Mouse (Mus musculus) thymus, postnatal 25 days (tissue): ENCODE measurements around the gene Rgs3.

Source experiments
- DNase-seq: peaks from one replicate; pipeline ENCODE4 v3.0.0; 2022

The Rgs3 gene

DNA sequence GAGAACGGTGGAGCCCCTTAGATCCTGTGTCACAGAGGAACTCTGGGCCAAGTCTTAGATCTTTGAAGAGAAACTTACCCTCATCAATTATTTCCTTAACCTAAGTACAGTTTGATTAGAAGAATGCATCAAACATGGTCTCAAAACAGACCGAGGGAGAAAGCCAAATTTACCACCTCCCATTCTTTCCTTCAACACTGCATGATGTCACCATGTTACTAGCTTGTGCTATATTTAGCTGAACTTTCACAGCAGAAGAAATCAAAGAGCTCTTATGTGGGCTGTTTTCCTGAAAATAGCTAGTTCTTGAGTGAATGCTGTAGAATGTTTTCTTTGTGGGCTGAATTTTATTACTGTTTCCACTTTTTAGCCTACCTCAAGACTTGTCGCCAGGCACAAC, 2.2 kb upstream of the Rgs3 start:
- no peak for DNase-seq

DNA sequence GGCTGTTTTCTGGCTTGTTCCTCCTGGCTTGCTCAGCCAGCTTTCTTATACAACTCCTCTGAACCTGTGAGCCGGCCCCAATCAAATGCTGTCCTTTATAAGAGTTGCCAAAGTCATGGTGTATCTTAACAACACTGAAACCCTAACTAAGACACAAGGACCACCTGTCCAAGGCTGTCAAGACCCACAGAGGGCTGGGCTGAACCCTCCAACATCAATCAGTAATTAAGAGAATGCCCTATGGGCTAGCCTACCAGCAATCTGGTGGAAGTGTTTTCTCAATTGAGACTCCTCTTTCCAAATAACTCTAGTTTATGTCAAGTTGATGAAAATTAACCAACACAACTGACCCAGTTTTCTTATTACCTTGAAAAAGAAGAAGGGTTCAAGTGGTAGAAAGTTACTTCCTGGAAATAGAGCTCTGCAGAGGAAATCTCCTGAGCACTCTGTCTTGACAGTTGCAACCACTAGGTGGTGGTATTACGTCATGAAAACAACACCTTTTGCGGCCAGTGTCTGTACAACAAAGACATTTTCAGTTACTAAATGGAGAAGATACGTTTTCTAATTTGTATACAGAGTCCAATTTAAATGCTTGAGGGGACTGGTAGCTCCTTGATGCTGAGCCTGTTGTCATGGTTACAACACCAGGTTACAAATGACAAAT, 1.4 kb downstream of the Rgs3 start:
- DNase-seq: peak; percentile 87

DNA sequence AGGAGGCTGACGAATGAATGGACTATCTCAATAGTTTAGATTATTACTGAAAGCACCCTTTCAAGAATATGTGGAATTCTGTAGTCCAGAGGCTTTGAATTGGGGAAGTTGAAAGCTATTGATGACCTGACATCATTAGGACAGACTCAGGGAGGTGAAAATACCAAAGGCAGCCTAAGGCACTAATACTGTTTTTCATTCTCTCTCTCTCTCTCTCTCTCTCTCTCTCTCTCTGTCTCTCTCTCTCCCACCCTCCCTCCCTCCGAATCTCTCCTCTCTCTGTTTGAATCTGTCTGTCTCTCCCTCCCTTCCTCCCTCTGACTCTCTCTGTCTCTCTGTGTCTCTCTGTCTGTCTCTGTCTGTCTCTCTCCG, 2.0 kb downstream of the Rgs3 start:
- no peak for DNase-seq

DNA sequence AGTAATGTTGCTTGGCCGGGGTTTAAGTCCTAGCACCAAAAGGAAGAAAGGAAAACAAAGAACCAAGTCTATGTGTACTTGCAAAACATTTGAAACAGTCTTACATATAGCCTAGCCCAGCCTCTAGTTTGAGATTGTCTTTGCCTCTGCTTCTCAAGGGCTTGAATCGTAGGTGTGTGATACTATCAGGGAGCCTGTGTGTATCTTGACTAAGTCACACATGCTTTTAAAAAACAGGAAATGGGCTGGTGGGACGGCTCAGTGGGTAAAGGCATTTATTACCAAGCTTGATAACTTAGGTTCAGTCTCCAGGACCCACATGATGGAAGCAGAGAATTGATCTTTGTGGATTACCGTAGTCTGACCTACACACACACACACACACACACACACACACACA, 2.4 kb downstream of the Rgs3 start:
- DNase-seq: no peak

DNA sequence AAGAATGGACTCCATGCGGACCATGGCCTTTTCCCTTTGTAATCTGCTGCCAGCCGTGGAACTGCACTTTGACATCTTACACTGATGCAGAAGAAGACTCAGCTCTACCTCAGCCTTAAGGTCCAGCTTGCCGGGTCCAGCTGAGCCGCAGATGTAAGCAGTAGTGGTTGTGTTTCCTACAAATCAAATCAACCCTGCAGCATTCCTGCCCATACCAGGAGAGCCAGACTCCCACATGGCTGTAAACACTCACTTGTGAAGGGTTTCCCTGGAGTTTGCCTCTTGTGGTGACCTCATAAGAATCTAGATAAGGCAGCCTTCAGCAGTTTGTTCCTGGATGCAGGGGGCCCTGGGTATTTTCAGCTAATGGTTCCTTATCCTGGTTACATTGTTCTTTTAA, 6.9 kb downstream of the Rgs3 start:
- no peak for DNase-seq

DNA sequence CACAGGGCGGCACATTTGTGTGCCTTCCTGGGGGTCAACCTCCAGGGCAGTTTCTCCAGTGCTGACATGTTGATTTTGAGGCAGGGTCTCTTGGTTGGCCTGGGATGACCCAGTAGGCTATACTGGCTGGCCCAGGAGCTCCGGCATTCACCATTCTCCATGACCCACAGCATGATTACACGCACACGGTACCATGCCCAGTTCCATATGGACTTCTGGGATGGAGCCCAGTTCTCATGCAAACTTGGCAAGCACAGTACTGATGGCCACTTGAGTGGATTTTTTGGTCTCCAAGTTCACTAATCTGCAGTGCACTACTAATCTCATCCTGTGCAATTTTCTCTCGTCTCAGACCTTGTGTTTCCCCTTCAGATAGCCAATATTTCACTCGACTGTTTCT, 8.0 kb downstream of the Rgs3 start:
- no peak for DNase-seq

DNA sequence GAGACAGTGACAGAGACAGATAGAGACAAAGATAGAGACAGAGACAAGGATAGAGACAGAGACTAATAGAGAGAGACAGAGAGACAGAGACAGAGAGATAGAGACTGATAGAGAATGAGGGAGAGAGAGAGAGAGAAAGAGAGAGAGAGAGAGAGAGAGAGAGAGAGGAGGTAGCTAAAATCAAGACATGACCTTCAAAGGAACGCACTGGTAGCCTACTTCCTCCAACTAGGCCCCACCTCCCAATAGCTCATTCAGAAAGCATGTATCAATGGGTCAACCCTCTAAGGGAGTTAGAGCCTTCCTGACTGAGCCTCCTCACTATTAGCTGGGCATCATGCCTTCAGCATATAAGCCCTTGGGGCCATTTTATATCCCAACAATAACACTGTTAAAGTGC, 8.7 kb downstream of the Rgs3 start:
- DNase-seq: no peak

DNA sequence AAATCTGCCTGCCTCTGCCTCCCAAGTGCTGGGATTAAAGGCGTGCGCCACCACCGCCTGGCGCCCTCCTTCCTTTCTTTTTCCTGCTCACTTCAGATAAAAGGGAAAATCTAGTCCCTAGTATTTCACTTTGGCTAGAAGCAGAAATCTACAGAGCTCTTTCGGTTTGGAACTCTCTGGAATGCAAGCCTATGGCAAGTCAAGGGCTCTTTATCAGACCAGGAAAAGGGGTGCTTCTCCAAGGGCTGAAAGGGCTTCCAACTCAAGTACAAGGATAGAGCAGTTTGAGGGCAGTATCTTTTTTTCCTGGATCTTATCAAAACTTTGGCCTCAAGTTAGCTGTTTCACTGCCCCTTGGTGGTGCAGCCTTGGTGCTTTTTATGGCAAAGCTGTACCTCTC, 10.0 kb downstream of the Rgs3 start:
- DNase-seq: no peak

DNA sequence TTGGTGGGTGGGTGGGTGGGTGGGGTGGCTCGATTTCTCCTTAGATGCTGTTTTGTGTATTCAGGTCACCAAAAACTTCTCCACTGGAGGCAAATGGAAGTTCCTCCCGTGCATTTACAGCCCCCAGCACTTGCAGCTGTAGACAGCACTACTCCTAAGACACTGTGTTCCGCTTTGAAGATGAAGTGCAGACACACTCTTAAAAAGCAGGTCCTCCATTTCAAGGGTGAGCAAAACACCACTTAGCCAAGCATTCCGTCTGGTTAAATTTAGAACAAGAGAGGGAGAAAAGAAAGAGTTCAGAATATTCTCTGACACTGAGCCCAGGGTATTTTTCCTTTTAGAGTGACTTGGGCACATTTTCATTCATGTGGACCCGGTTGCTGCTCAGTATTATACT, 10.4 kb downstream of the Rgs3 start:
- no peak for DNase-seq

DNA sequence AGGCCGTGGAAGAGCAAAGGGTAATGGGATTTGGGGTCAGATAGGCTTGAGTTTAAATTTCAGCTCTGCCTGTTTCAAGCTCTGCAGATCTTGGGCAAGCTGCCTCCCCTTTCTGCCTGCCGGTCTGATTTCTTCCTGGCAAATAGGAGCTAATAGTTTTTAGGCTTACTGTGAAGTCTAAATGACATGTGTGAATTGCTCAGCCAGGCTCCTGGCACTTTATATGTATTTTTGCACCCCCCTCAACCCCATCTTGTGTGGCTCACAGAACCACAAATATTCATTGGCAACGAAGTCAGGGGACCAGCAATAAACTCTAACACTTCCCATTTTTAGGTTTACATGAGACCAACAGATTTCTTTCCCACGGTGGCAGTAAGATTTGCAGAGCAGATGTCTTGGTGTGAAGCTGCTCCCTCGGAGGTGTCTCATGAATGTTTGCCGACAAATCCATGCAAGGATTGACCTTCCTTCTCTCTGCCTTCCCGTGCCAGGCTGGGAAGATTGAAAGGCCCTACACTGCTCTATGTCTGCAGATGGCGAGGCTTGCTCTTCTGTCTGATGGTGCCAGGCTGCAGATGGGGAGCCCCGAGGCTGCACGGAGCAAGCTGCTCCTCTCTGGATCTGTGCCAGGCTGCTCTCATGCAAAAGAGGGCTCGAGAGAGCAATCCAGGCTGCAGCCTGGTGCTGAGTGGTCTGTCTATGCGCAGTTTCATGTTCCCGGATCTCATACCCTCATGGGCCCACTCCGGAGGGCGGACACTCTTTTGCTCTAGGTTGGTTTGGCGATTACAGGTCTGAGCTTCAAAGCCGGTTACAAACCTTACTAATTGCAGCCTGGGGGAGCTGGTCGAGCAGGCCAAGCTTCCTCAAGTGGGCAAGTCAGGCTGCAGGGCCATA, 23.0 kb downstream of the Rgs3 start:
- peak; percentile 42 for DNase-seq

DNA sequence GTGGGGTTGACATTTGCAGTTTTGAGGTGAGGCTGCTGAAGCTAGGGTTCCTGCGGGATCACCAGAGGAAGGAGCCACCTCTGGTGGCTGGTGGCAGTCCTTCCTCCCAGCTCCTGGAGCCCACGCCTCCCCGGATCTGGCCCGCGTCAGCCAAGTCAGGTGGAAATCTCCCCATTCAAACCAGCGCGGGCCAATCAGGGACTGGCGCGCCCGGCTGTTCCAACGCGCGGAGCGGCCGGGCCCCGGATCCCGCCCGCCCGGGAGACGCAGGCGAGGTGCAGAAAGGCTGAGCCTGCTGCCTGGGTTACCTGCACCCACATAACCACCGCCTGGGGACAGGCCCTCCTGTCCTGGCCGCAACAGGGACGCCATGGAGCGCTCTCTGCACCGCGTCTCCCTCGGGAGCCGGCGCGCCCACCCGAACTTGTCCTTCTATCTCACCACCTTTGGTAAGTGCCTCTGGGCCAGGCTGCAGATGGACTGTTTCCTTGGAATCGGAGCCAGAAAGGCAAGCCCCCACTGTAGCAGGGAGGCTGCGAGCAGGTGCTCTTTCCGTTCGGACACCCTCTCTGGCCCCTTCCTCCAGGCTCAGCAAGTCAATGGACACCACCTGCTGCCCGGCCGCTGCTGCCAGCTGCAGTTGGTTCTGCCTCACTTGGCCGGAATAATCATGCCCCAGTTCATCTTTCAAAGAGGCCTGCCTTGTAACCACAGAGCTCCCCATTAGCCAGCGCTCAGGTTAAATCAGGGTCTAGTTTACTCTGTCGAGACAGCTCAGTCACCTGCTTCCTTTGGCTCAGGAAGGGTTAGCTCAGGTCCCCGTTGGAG, 23.8 kb downstream of the Rgs3 start:
- peak; percentile 70 for DNase-seq

DNA sequence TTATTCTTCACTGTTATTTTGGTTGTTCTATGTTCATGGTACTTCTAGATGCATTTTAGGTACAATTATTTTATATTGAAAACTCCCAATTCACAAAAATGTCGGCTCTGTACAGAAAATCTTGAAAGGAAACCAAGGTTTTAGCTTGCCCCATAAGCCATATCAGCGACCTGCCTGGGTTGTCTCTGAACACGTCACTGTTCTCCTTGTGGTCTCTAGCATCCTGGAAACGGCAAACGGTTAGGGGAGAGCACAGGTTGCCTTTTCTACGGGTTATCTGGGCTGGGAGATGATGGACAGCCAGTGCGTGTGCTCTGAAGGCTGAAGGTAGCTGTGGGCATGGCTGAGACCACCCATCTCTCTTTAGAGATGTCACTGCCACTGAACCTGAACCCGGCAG, 27.4 kb downstream of the Rgs3 start:
- DNase-seq: peak; percentile 14

DNA sequence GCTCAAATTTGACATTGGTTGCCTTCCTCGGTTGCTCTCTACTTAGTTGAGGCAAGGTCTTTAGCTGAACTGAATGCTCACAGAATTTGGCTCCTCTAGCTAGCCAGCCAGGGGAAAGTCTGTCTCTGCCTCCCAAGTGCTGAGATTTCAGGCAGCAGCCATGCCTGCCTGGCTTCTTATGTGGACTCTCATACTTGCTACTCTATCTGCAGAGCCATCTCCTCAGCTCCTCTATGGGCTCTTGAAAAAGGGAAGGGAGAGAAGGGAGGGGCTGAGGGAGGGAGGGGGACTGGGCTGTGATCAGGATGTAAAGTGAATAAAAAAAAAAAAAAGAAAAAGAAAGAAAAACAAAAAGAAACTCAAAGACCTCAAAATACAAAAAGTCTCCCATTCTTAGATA, 31.2 kb downstream of the Rgs3 start:
- DNase-seq: no peak

DNA sequence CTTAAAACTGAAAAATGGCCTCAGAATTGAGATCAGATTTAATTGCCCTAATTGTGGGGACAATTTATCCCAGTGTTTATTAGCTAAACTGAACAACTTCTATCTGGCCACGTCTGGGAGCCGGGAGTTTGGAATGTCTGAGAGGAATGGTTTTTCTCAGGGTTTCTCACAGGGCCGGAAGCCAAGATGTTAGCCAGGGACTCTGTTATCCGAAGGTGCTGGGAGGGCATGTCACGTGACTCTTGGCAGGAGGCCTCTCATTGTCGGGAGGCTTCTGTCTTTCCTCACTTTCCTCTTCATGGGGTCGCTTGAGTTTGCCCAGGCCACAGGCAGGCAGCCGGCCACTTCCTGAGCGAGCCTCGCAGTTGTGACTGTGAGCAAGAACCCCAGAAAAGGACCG, 31.7 kb downstream of the Rgs3 start:
- peak; percentile 35 for DNase-seq

DNA sequence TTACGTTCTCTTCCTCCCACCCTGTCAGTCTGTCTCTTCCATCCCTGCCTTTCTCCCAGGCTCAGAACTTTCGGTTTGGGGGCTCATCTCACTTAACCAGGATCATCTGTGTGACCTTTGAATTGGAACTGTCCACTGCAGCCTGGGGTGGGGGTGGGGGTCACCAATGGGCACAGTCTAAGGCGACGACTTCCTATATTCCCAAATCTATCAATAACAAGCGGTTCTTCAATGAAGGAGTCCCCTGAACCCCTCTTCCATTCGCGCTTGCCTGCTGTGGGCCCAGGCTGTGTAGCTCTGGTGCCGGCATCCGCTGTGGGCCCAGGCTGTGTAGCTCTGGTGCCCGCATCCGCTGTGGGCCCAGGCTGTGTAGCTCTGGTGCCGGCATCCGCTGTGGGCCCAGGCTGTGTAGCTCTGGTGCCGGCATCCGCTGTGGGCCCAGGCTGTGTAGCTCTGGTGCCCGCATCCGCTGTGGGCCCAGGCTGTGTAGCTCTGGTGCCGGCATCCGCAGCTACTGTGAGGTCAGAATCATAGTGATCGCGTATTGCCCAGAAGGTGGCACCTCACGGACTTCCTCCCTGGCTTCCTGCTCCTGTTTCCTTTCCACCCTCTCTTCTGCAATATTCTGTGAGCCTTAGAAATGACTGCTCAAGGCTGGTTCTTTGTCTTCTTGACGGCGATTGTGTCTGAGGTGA, 34.0 kb downstream of the Rgs3 start:
- DNase-seq: peak; percentile 64

DNA sequence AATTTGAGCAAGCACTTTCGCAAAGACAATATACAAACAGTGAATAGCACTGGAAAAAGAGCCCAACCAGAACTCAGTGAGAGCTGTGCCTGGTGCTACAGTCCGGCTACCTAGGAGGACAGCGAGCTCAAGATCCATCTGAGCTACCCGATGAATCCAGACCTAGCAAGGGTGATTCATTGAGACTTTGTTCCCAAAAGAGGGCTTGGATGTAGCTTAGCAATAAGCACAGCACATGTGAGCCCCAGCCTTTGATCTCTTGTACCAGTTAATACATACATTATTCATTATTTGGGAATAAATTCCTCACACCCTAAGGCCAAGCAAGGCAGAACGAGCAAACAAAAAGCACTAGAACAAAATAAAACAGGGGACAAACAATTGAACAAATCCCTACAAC, 34.8 kb downstream of the Rgs3 start:
- no peak for DNase-seq

DNA sequence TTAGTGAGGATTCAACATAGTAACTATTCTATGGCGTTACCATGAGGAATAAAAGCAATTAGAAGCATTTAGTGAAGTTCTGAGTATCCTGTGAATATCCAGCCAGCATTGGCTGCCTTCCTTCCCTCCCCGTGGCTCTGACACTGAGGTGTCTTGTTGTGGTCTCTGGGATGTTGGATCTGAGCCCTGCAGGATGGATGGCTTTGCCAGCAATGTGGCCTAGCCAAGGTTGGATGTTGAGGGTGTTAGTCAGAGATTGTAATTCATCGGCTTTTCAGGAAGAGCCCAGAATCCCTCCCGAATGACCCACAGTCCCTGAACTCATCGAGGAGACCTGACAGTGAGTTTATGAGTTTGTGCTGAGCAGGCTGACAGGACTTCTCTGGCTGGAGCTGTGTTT, 36.4 kb downstream of the Rgs3 start:
- no peak for DNase-seq

DNA sequence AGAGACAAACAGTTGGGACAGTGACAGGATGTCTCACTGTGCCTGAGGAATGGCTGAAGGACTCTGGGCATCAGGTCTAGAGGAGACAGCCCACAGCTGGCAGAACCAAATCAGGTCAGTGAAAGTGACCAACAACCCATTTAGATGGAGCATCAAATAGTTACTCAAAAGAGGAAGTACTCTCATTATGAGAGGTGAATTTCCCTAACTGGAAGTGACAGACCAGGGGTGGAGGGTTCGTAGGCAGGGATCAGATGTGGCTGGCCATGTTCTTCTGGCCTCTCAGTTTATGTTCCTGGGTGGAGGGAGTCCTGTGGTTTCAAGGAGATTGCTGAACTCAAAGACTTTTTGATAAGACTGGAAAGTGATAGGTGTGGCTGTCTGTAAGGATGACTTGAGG, 40.9 kb downstream of the Rgs3 start:
- DNase-seq: no peak

DNA sequence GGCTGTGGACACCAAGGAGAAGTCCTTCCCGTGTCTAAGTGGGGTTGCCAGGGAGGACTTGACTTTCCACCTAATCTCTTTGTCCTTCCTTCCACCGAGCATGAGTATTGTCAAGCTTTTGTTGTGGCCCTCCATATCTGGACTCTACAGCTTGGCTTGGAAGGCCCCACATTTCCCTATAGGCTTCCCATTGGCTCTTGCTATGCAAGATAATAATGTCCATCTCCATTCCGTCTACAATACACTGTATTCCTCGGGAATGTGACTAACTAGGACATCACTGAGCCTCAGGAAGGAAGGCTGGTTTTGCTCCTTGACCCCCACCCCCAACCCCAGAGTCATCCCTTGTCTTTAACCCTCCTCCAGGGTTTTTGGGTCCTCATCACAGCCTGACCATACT, 44.0 kb downstream of the Rgs3 start:
- no peak for DNase-seq

DNA sequence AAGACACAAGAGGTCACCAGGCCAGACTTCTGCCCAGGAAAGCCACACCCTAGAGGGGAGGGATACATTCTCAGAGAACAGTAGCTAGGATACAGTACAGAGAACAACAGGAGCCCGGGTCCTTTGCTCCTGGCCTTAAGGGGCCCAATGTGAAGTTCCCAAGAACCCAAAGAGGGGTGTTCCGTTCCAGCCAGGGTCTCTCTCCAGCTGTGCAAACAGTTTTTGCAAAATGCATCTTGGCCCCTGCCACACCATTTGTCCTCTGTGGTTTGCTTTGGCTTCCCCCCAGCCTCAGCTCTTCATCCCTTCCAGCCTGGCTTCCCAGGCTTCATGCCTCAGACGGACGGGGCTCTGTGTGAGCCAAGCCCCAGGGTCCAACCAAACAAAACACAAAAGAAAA, 44.4 kb downstream of the Rgs3 start:
- no peak for DNase-seq

DNA sequence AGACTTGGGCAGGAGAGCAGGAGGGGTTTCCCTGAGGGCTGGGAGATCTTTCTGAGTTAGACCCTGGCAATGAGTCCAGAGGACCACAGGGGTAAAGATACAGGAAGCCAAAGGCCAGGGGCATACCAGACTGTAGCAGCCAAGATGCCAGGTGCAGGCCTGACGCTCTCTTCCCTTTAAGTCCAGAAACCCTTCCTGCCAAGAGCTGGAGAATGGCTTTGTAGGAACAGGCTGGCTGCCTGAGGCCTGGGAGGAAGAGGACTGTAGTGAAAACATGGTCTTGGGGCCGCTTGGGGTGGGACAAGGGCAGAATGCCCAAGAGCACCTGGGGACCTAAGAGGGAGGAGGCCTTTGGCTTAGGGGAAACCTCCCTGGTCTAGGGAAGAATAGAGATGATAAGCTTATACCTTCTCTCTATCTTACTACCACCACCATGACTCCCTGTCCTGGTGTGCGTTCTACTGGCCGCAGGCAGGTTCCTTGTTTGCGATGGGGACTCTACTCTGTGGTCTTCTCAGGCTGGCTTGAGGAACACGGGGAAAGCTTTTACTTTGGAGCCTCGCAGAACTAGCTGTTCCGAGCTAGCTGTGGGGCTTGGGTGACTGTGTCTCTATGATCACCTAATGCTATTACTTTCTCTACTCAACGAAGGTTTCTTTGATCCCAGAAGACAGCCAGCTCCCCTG, 46.4 kb downstream of the Rgs3 start:
- no peak for DNase-seq

DNA sequence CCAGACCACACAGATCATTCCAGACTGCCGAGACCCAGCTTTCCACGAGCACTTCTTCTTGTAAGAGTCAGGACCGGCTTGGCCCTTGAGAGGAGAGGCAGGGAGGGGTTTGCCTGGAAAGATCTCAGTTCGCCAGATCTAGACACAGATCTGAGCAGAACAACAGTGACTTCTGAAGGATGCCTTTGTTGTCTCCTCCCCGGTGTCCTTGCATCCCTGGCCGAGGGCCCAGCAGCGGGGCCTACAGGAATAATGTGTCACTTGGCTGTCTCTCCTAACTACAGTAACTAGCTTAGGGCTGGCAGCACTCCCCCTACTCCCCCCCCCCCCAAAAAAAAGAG, 46.9 kb downstream of the Rgs3 start:
- no peak for DNase-seq

DNA sequence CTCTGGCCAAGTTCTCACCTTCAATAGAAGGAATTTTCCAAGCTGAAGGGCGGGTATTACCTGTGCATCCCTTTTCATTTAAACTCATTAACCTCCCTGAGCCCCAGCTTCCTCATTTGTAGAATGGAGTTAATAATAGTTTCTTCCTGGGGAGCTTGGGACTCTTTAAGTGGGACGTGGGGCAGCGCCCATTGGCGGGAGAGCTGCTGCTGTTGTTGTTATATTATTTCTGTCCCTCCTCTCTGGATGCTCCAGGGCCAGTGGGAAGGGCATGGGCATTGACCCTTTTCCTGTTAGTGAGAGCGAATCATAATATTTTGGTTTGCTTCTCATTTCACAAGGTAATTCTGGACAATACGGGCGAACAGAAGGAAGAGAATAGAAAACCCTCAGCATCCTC, 47.3 kb downstream of the Rgs3 start:
- DNase-seq: no peak
